Mouse (Mus musculus) cerebellum, adult (tissue): ENCODE results near the gene 1700020D05Rik.

Source experiments
- ATAC-seq: cut with Nextera tagmentation; 2 replicates; pipeline ENCODE4 v1.9.2; 2017; ENCODE audit warnings: mild to moderate bottlenecking, moderate library complexity, mixed read lengths; ENCODE audit not compliant: insufficient number of reproducible peaks, low FRiP score, low TSS enrichment

1700020D05Rik gene

GRCm38 (mm10) chr19:5477004-5477667, 26.5 kb downstream of the 1700020D05Rik start:
- ATAC-seq, result no peak

GRCm38 (mm10) chr19:5475069-5475714, 28.4 kb downstream of the 1700020D05Rik start:
- peak; percentile 33; the same call in 1 of the 2 replicates for ATAC-seq

GRCm38 (mm10) chr19:5474281-5475068, 29.1 kb downstream of the 1700020D05Rik start:
- 0 out of 2 replicates have a peak, but pooled peaks have one; percentile 6 for ATAC-seq

GRCm38 (mm10) chr19:5473720-5474119, 29.9 kb downstream of the 1700020D05Rik start, which contains the start of gene Efemp2:
TSS of gene Efemp2 (plus strand) at chr19:5473954.
- ATAC-seq, result no peak

- ATAC-seq, result no peak
Observed at GRCm38 (mm10) chr19:5472857-5473256, 30.7 kb downstream of the 1700020D05Rik start.

- no peak for ATAC-seq
Observed at GRCm38 (mm10) chr19:5471846-5472245, 31.7 kb downstream of the 1700020D05Rik start.

- no peak for ATAC-seq
Observed at GRCm38 (mm10) chr19:5468374-5468773, 35.2 kb downstream of the 1700020D05Rik start, which contains the start of gene Ctsw. TSS of gene Ctsw (minus strand) at chr19:5468507.

GRCm38 (mm10) chr19:5466916-5467500, 36.6 kb downstream of the 1700020D05Rik start:
- ATAC-seq, result no peak

- ATAC-seq, result no peak
Observed at GRCm38 (mm10) chr19:5465037-5465436, 38.5 kb downstream of the 1700020D05Rik start.

- no peak for ATAC-seq
Observed at GRCm38 (mm10) chr19:5463791-5464562, 39.6 kb downstream of the 1700020D05Rik start.

GRCm38 (mm10) chr19:5463212-5463611, 40.4 kb downstream of the 1700020D05Rik start:
- no peak for ATAC-seq

GRCm38 (mm10) chr19:5461411-5461810, 42.2 kb downstream of the 1700020D05Rik start:
- ATAC-seq, result no peak

GRCm38 (mm10) chr19:5460465-5460911, 43.1 kb downstream of the 1700020D05Rik start, which contains the start of gene Fibp:
TSS of gene Fibp (plus strand) at chr19:5460615.
- peak; percentile 21; the same call in 1 of the 2 replicates for ATAC-seq

GRCm38 (mm10) chr19:5459896-5460295, 43.7 kb downstream of the 1700020D05Rik start:
- no peak for ATAC-seq

- ATAC-seq, result no peak
Observed at GRCm38 (mm10) chr19:5459019-5459418, 44.6 kb downstream of the 1700020D05Rik start.

GRCm38 (mm10) chr19:5457746-5458442, 45.7 kb downstream of the 1700020D05Rik start, which contains the start of gene Ccdc85b:
TSS of gene Ccdc85b (minus strand) at chr19:5457894.
- ATAC-seq, result no peak

- ATAC-seq, result peak; percentile 84
Observed at GRCm38 (mm10) chr19:5456922-5457745, 46.5 kb downstream of the 1700020D05Rik start.
